Mouse (Mus musculus): ENCODE data around the gene Ccng2.

Ccng2 gene

DNA sequence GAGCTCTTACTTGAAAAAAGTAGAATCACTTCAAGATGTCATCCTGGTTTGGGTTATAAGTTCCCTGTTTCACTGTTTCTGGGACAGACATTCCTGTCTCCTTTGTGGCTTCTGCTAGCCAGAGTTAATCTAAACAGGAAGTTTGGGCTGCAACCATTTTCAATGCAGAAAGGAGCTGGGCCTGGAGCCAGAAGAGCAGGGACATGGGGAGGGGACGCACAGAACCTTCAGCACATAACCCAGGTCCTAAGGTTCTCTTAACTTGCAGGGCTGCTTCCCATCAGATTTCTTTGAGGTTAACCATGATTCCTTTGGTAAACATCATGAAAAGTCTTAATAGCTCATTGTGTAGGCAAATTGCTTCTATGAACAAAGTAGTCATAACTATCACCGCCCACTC, 4.3 kb upstream of the Ccng2 start:
- no peak for ATAC-seq (ENCODE audit: insufficient number of reproducible peaks, low FRiP score, low TSS enrichment)

DNA sequence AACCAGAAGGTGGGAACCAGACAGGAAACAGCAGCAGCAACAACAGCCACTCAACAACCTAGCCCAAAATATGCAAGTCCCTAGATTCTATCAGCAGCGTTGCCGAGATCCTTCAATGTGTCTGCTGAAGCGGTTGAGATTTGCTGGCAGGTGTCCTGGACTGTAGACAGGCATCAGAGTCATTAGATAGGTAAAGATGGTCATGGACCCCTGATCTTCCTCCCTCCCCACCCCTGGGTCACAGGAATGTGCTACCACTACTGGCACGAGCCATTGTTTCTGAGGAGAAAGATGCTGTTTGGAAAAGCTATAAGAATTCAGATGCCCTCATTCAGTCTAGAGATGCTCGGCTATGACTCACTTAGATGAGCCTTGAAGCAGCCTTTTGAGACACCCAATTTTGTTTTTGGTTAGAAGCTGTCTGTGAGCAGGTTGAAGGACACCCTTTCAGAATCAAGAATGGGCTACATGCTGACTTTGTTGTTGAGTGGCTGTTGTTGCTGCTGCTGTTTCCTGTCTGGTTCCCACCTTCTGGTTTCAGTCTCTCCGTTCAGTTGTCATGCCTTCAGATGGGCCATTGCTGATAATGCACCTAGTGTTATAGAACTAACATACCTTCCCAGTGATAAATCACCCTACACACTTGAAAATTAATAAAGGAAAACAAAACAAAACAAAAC, 3.5 kb upstream of the Ccng2 start:
- no peak for ATAC-seq (ENCODE audit: insufficient number of reproducible peaks, low FRiP score, low TSS enrichment)

GRCm38 (mm10) chr5:93264136-93264700, 2.8 kb upstream of the Ccng2 start:
- ATAC-seq (ENCODE audit: insufficient number of reproducible peaks, low FRiP score, low TSS enrichment), result no peak

- no peak for ATAC-seq (ENCODE audit: insufficient number of reproducible peaks, low FRiP score, low TSS enrichment)
These were observed 1.8 kb upstream of the Ccng2 start for GRCm38 (mm10) chr5:93265164-93265800.

GRCm38 (mm10) chr5:93265801-93266580, 1.1 kb upstream of the Ccng2 start:
- ATAC-seq (ENCODE audit: insufficient number of reproducible peaks, low FRiP score, low TSS enrichment), result no peak

GRCm38 (mm10) chr5:93267851-93268606, 972 bp downstream of the Ccng2 start:
- ATAC-seq (ENCODE audit: insufficient number of reproducible peaks, low FRiP score, low TSS enrichment), result peak; percentile 53

DNA sequence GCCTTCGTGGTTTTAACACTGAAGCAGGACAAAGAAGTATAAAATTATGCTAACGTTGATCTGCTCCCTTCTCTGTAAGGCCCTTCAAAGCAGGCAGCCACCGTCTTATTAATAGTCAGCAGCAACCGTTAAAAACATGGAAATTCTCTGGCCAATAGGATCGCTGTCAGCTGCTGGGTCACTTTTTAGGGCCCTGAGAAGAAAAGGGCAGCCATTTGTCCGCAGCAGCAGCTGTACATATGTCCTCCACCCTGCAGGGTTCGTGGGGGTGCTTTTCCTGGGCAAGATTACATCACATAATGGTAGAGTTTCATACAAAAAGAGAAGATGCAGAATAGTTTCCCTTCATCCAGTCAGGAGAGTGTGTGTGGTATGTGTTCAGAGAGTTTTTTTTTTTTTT, 3.0 kb downstream of the Ccng2 start:
- ATAC-seq (ENCODE audit: insufficient number of reproducible peaks, low FRiP score, low TSS enrichment), result no peak

- no peak for ATAC-seq (ENCODE audit: insufficient number of reproducible peaks, low FRiP score, low TSS enrichment)
These were observed 3.7 kb downstream of the Ccng2 start for GRCm38 (mm10) chr5:93270721-93271120.

- ATAC-seq (ENCODE audit: insufficient number of reproducible peaks, low FRiP score, low TSS enrichment), result no peak
These were observed 15.5 kb downstream of the Ccng2 start for GRCm38 (mm10) chr5:93282446-93283107.

DNA sequence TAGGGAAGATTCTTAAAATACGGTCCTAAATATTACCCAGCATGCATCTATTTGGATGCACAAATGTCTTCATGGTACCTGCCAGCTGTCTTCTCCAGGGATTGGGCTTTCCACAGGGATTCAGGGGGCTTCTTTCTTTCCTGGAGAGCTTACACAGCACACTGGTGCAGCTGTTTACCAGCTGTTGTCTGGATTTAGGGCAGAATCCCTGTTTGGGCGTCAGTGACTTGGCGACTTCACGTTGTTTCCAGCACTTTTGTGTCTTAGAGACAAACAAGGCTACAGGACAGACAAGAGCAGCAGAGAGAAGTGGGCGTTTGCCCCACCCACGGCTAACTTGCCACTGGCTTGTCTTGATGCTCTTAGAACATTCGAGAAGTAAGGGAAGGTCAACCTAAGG, 16.1 kb downstream of the Ccng2 start:
- no peak for ATAC-seq (ENCODE audit: insufficient number of reproducible peaks, low FRiP score, low TSS enrichment)

DNA sequence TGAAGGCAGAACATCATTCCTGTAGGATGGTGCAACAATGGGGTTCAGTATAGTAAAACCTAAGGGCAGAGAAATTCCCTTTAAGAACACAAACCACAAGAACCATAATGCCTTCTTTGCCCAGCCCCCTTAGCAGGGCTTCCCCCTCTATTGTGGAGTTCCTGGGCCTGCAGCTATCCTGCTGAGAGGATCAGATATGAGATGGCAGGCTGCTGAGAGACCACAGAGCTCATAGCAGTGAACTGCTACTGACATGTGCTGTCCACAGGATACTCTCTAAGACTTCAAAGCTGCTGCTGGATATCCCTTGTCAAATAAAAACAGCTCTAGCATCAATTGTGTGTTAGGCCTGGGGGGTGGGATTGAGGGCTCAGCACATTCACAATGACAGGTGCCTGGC, 21.5 kb downstream of the Ccng2 start:
- no peak for ATAC-seq (ENCODE audit: insufficient number of reproducible peaks, low FRiP score, low TSS enrichment)

GRCm38 (mm10) chr5:93290282-93290681, 23.2 kb downstream of the Ccng2 start:
- ATAC-seq (ENCODE audit: insufficient number of reproducible peaks, low FRiP score, low TSS enrichment), result no peak

DNA sequence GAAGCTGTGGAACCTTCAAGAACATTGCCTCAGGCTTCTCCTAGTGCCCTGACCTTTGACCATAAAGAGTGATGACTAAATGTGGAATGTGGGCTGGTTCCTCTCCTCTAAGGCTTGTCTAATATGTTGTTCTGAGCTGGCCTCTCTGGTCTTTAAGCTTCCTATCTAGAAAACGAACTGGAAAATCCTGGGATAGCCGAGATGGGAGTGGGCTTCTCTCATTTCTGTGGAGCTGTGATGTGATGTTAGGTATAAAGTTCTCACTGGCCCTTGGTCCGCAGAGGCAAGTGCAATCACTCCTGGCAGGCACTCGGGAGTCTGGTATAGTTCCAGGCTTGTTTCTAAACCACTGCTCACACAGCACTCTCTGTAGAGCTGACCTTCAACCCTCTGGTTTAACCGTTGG, 29.3 kb downstream of the Ccng2 start:
- ATAC-seq (ENCODE audit: insufficient number of reproducible peaks, low FRiP score, low TSS enrichment), result no peak

DNA sequence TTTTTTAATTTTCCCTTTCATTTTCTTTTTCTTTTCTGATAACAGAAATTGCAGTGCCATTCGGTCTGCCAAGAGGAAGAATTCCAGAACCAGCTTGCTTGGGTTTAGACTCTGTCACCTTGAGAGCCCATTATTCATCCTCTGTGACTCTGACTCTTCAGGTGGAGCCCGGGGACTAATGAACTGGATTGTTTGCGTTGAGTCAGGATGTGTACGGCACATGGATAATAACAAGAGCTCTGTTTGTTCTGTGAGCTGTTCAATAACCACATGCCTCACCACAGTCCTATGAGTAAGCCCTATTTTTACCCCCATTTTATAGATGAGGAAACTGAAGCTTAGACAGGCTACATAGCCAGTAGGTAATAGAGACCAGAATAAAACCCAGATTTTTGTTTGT, 29.7 kb downstream of the Ccng2 start:
- no peak for ATAC-seq (ENCODE audit: insufficient number of reproducible peaks, low FRiP score, low TSS enrichment)

DNA sequence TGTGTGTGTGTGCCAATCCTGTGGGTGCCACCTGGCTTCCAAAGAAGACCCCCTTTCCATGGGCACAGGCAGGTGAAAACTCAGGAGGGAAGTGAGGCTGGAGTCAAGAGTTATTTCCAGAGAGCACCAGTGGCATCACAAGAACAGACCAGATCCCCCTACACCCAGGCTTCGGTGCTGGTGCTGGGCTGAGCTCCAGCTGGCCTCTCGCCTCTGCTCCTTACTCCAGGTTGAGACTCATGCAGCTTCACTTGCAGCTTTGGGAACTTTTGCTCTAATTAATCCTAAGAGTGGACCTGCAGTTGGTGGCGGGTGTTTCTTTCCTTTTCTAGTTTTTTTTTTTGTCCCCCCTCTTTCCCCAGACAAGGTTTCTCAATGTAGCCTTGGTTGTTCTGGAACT, 30.3 kb downstream of the Ccng2 start:
- no peak for ATAC-seq (ENCODE audit: insufficient number of reproducible peaks, low FRiP score, low TSS enrichment)

- ATAC-seq (ENCODE audit: insufficient number of reproducible peaks, low FRiP score, low TSS enrichment), result no peak
These were observed 38.2 kb downstream of the Ccng2 start for GRCm38 (mm10) chr5:93305126-93305830.

DNA sequence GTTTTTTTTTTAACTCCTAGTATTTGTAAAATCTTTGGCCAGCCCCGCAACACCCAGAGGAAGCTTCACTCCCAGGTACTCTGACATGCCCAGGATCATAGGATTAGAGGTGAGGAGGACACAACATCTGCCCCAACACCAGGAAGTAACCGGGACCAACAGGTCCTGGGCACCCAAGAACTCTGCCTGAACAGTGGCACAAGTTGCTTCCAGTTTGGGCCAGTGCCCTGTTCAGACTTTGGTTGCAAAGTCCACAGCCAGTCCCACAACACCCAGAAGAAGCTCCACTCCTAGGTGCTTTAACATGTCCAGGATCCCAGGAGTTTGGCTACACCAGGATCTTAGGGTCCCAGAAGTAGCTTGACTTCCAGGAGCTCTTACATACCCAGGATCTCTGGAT, 41.9 kb downstream of the Ccng2 start:
- no peak for ATAC-seq (ENCODE audit: insufficient number of reproducible peaks, low FRiP score, low TSS enrichment)

GRCm38 (mm10) chr5:93323320-93324001, 56.4 kb downstream of the Ccng2 start:
- ATAC-seq (ENCODE audit: insufficient number of reproducible peaks, low FRiP score, low TSS enrichment), result no peak
